Mouse (Mus musculus): Measurements from ENCODE around the gene Morf4l1. TPM values are rescaled to one million over a fixed set of nuclear protein-coding genes. Genes with fewer than 3 reads are reported as not detected.
A peak's percentile ranks its signal among the peaks of the same experiment; 100 is the strongest.

The Morf4l1 gene
- total and polyA plus RNA-seq, 2 experiments: 56.1 to 161 TPM

- Histone ChIP-seq H3K27ac (replicated peaks; ENCODE audit: insufficient read depth, low read depth, low read length) (no peak overlapping the region), H3K4me1 (ENCODE audit: control insufficient read depth, insufficient read depth, low read length) (no peaks in the 10 kb centered on the region), H3K27me3 (ENCODE audit: control insufficient read depth, insufficient read depth, low read length) (no peaks in the 10 kb centered on the region), H3K9ac (ENCODE audit: low read depth, low read length) (no peak overlapping the region), H3K36me3 (ENCODE audit: control insufficient read depth, insufficient read depth, low read length) (no peaks in the 10 kb centered on the region), H3K4me3 (ENCODE audit: insufficient read depth, low read depth, low read length) (no peak overlapping the region), H3K79me2 (ENCODE audit: control insufficient read depth, insufficient read depth, low read length) (no peaks in the 10 kb centered on the region)
- 83% methylated on average over 6 of the region's 6 CpGs for WGBS
- TF ChIP-seq CTCF (IDR thresholded peaks at IDR 0.05; ENCODE audit: low read depth, low read length) (no peak), POLR2A (IDR thresholded peaks at IDR 0.05; ENCODE audit: extremely low read depth, insufficient read depth, low read length) (no peak)
- no peak for DNase-seq (ENCODE audit: extremely low read depth, low read depth, low spot score)
Measured at GRCm38 (mm10) chr9:90128636-90129201, 14.1 kb upstream of the Morf4l1 start.

GRCm38 (mm10) chr9:90127146-90127545, 12.6 kb upstream of the Morf4l1 start:
- Histone ChIP-seq H3K36me3 (ENCODE audit: control insufficient read depth, insufficient read depth, low read length) (no peaks in the 10 kb centered on the region), H3K27me3 (ENCODE audit: control insufficient read depth, insufficient read depth, low read length) (no peaks in the 10 kb centered on the region), H3K27ac (replicated peaks; ENCODE audit: insufficient read depth, low read depth, low read length) (peak overlapping the region; percentile 64), H3K79me2 (ENCODE audit: control insufficient read depth, insufficient read depth, low read length) (no peaks in the 10 kb centered on the region), H3K9ac (ENCODE audit: low read depth, low read length) (no peak overlapping the region), H3K4me1 (ENCODE audit: control insufficient read depth, insufficient read depth, low read length) (no peaks in the 10 kb centered on the region), H3K4me3 (ENCODE audit: insufficient read depth, low read depth, low read length) (no peak overlapping the region)
- peak; percentile 88 for DNase-seq (ENCODE audit: extremely low read depth, low read depth, low spot score)
- TF ChIP-seq CTCF (IDR thresholded peaks at IDR 0.05; ENCODE audit: low read depth, low read length) (no peak), POLR2A (IDR thresholded peaks at IDR 0.05; ENCODE audit: extremely low read depth, insufficient read depth, low read length) (no peak)
- WGBS: 24% methylated on average over 6 of the region's 6 CpGs

GRCm38 (mm10) chr9:90126260-90127010, 11.9 kb upstream of the Morf4l1 start:
- DNase-seq (ENCODE audit: extremely low read depth, low read depth, low spot score): peak; percentile 89
- H3K36me3 ChIP-seq (ENCODE audit: control insufficient read depth, insufficient read depth, low read length): no peaks in the 10 kb centered on the region
- no peaks in the 10 kb centered on the region for H3K79me2 ChIP-seq (ENCODE audit: control insufficient read depth, insufficient read depth, low read length)
- 1% methylated on average over 30 of the region's 30 CpGs for WGBS
- peak overlapping the region; percentile 53 for H3K9ac ChIP-seq (ENCODE audit: low read depth, low read length)
- peak overlapping the region; percentile 64 for H3K27ac ChIP-seq (replicated peaks; ENCODE audit: insufficient read depth, low read depth, low read length)
- peak overlapping the region; percentile 37 for H3K4me3 ChIP-seq (ENCODE audit: insufficient read depth, low read depth, low read length)
- TF ChIP-seq CTCF (IDR thresholded peaks at IDR 0.05; ENCODE audit: low read depth, low read length) (peak; percentile 50; the same call in 1 of the 2 replicates), POLR2A (IDR thresholded peaks at IDR 0.05; ENCODE audit: extremely low read depth, insufficient read depth, low read length) (no peak)
- no peaks in the 10 kb centered on the region for H3K27me3 ChIP-seq (ENCODE audit: control insufficient read depth, insufficient read depth, low read length)
- no peaks in the 10 kb centered on the region for H3K4me1 ChIP-seq (ENCODE audit: control insufficient read depth, insufficient read depth, low read length)

- no peak overlapping the region for H3K9ac ChIP-seq (ENCODE audit: low read depth, low read length)
- no peak for DNase-seq (ENCODE audit: extremely low read depth, low read depth, low spot score)
- no peak overlapping the region for H3K27ac ChIP-seq (replicated peaks; ENCODE audit: insufficient read depth, low read depth, low read length)
Measured at GRCm38 (mm10) chr9:90125416-90126099, 11.0 kb upstream of the Morf4l1 start.

GRCm38 (mm10) chr9:90124873-90125245, 10.3 kb upstream of the Morf4l1 start:
- TF ChIP-seq POLR2A (IDR thresholded peaks at IDR 0.05; ENCODE audit: extremely low read depth, insufficient read depth, low read length) (no peak), CTCF (IDR thresholded peaks at IDR 0.05; ENCODE audit: low read depth, low read length) (no peak)
- Histone ChIP-seq H3K9ac (ENCODE audit: low read depth, low read length) (no peak overlapping the region), H3K4me3 (ENCODE audit: insufficient read depth, low read depth, low read length) (no peak overlapping the region), H3K4me1 (ENCODE audit: control insufficient read depth, insufficient read depth, low read length) (no peaks in the 10 kb centered on the region), H3K27me3 (ENCODE audit: control insufficient read depth, insufficient read depth, low read length) (no peaks in the 10 kb centered on the region), H3K36me3 (ENCODE audit: control insufficient read depth, insufficient read depth, low read length) (no peaks in the 10 kb centered on the region), H3K79me2 (ENCODE audit: control insufficient read depth, insufficient read depth, low read length) (no peaks in the 10 kb centered on the region), H3K27ac (replicated peaks; ENCODE audit: insufficient read depth, low read depth, low read length) (no peak overlapping the region)
- no peak for DNase-seq (ENCODE audit: extremely low read depth, low read depth, low spot score)
- 64% methylated on average over 8 of the region's 8 CpGs for WGBS

More at GRCm38 (mm10) chr9:90125416-90126099, 11.0 kb upstream of the Morf4l1 start:
- Histone ChIP-seq H3K79me2 (ENCODE audit: control insufficient read depth, insufficient read depth, low read length) (no peaks in the 10 kb centered on the region), H3K4me3 (ENCODE audit: insufficient read depth, low read depth, low read length) (no peak overlapping the region), H3K4me1 (ENCODE audit: control insufficient read depth, insufficient read depth, low read length) (no peaks in the 10 kb centered on the region), H3K36me3 (ENCODE audit: control insufficient read depth, insufficient read depth, low read length) (no peaks in the 10 kb centered on the region), H3K27me3 (ENCODE audit: control insufficient read depth, insufficient read depth, low read length) (no peaks in the 10 kb centered on the region)
- WGBS: 48% methylated on average over 7 of the region's 7 CpGs
- TF ChIP-seq POLR2A (IDR thresholded peaks at IDR 0.05; ENCODE audit: extremely low read depth, insufficient read depth, low read length): no peak
- no peak for TF ChIP-seq CTCF (IDR thresholded peaks at IDR 0.05; ENCODE audit: low read depth, low read length)

Measured in liver, adult 2 months (tissue).